Mouse (Mus musculus) spleen, adult 2 months (tissue): ENCODE measurements around the gene Cyp26c1.

ENCODE experiments used
- CTCF ChIP-seq: fragments of 200-500 bp; IDR thresholded peaks from 2 replicates; pipeline ENCODE4 v1.5.1; 2011; ENCODE audit warnings: mild to moderate bottlenecking, inconsistent platforms; ENCODE audit not compliant: insufficient read depth, insufficient read length, insufficient replicate concordance; ENCODE audit errors: extremely low read depth
- POLR2A ChIP-seq: fragments of 200-500 bp; IDR thresholded peaks from 2 replicates; pipeline ENCODE4 v1.6.1; 2011; ENCODE audit warnings: low read depth, low read length, inconsistent platforms

- TF ChIP-seq CTCF (no peak), POLR2A (no peak)
These were observed 37.4 kb upstream of the Cyp26c1 start for GRCm38 (mm10) chr19:37647994-37648393.
